Mouse (Mus musculus) liver, embryonic 11.5 days (tissue): ENCODE measurements around the gene Fstl3. TPM values are rescaled to one million over a fixed set of nuclear protein-coding genes. Genes with fewer than 3 reads are reported as not detected.

ENCODE experiments used
- ATAC-seq: fragments of 200-750 bp; cut with Nextera tagmentation; replicated peaks from 2 replicates; pipeline ENCODE4 v1.8.0; 2017; ENCODE audit warnings: moderate number of reproducible peaks, mild to moderate bottlenecking, moderate TSS enrichment, moderate library complexity; ENCODE audit not compliant: low FRiP score
- DNase-seq: peaks from one replicate; pipeline ENCODE4 v3.0.0-alpha.2; 2017; ENCODE audit warnings: low spot score
- H3K27ac ChIP-seq: fragments of 300-500 bp; sonication (generic); 2 replicates; pipeline ENCODE4 v1.5.1; 2014; ENCODE audit warnings: mild to moderate bottlenecking, low read depth, low read length, control low read depth
- H3K27me3 ChIP-seq: fragments of 300-500 bp; sonication (generic); replicated peaks from 2 replicates; pipeline ENCODE4 v1.6.1; 2014; ENCODE audit warnings: low read length, mixed read lengths; ENCODE audit not compliant: control insufficient read depth, insufficient read depth
- H3K36me3 ChIP-seq: fragments of 300-500 bp; sonication (generic); 2 replicates; pipeline ENCODE4 v1.6.1; 2014; ENCODE audit warnings: mild to moderate bottlenecking, low read length, moderate library complexity, mixed read lengths; ENCODE audit not compliant: control insufficient read depth, insufficient read depth
- H3K4me1 ChIP-seq: fragments of 300-500 bp; sonication (generic); replicated peaks from 2 replicates; pipeline ENCODE4 v1.6.1; 2014; ENCODE audit warnings: low read length, mixed read lengths; ENCODE audit not compliant: control insufficient read depth, insufficient read depth
- H3K4me2 ChIP-seq: fragments of 300-500 bp; sonication (generic); 2 replicates; pipeline ENCODE4 v1.6.1; 2014; ENCODE audit warnings: mild to moderate bottlenecking, control low read depth, moderate library complexity
- H3K4me3 ChIP-seq: fragments of 300-500 bp; sonication (generic); 2 replicates; pipeline ENCODE4 v1.5.1; 2014; ENCODE audit warnings: low read depth, low read length, control low read depth
- H3K9ac ChIP-seq: fragments of 300-500 bp; sonication (generic); 2 replicates; pipeline ENCODE4 v1.6.1; 2014; ENCODE audit warnings: low read depth, low read length, control low read depth
- H3K9me3 ChIP-seq: fragments of 300-500 bp; sonication (generic); 2 replicates; pipeline ENCODE4 v1.6.1; 2016; ENCODE audit warnings: low read length, inconsistent platforms, mixed read lengths; ENCODE audit not compliant: control insufficient read depth
- WGBS: fragments of 180-500 bp; shearing (Covaris S2); extraction: QIAGEN DNeasy Blood & Tissue Kit; methylation state at CpG from one replicate; pipeline ENCODE4 v1.1.7; 2014; 5-methylcytosine and 5-hydroxymethylcytosine counted together
- polyA plus RNA-seq: library from polyadenylated mRNA; unstranded; fragments of >200 nt; fragmentation: Nextera tagmentation; extraction: Ambion mirVana; gene quantifications from 2 replicates; pipeline ENCODE4 v1.2.1, GENCODE M21; 2014

Gene Fstl3
- polyA plus RNA-seq, 1 experiment from 2014 or later = 2.6 TPM

DNA sequence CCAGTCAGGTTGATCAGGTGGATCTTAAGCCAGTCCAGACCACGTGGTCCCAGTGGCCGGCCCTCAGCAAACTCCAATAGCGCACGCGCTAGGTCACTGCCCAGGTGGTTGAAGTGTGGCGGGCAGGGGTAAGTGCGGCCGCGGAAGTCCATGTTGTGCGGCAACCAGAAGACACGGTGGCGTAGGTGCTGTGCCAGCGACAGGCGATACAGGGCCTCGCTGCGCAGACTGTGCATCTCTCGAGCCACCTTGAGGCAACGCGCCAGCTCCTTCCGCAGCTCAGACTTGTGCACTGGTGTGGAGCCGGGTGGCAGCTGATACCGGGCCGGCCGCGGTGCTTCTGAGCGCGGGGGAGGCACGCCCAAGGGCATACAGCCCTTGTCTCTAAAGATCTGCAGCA is 37.8 kb upstream of the Fstl3 start:
- Histone ChIP-seq H3K4me2 (no peak overlapping the region), H3K27me3 (0 out of 2 replicates have a peak, but pooled peaks cover 4% of the 10 kb centered on the region), H3K4me3 (no peak overlapping the region), H3K9me3 (peaks cover 11% of the 10 kb centered on the region; the same call in 1 of the 2 replicates), H3K9ac (no peak overlapping the region), H3K36me3 (peaks cover 87% of the 10 kb centered on the region), H3K4me1 (no peaks in the 10 kb centered on the region), H3K27ac (no peak overlapping the region)
- DNase-seq (no peak), ATAC-seq (no peak)
- WGBS = 95% methylated on average over 28 of the region's 28 CpGs

- Histone ChIP-seq H3K4me1 (peaks cover 6% of the 10 kb centered on the region; the same call in 1 of the 2 replicates), H3K9me3 (peaks cover 11% of the 10 kb centered on the region; the same call in 1 of the 2 replicates), H3K9ac (no peak overlapping the region), H3K27me3 (0 out of 2 replicates have a peak, but pooled peaks cover under 1% of the 10 kb centered on the region), H3K36me3 (peaks cover 75% of the 10 kb centered on the region), H3K27ac (no peak overlapping the region), H3K4me3 (no peak overlapping the region), H3K4me2 (no peak overlapping the region)
- DNase-seq = no peak
- WGBS = 81% methylated on average over 11 of the region's 11 CpGs
- ATAC-seq = no peak
These were observed 36.2 kb upstream of the Fstl3 start for GRCm38 (mm10) chr10:79740863-79741262.

- Histone ChIP-seq H3K4me1 (peaks cover 6% of the 10 kb centered on the region), H3K27me3 (no peaks in the 10 kb centered on the region), H3K4me2 (no peak overlapping the region), H3K9me3 (peaks cover 9% of the 10 kb centered on the region; the same call in 1 of the 2 replicates), H3K4me3 (no peak overlapping the region), H3K9ac (no peak overlapping the region), H3K27ac (no peak overlapping the region), H3K36me3 (peaks cover 52% of the 10 kb centered on the region)
- DNase-seq (no peak), ATAC-seq (no peak)
- 93% methylated on average over 11 of the region's 11 CpGs for WGBS
These were observed 33.9 kb upstream of the Fstl3 start for GRCm38 (mm10) chr10:79743161-79743560.

GRCm38 (mm10) chr10:79743650-79744365 is 33.3 kb upstream of the Fstl3 start:
- no peak overlapping the region for H3K27ac ChIP-seq
- 95% methylated on average over 15 of the region's 15 CpGs for WGBS
- H3K4me1 ChIP-seq = peaks cover 6% of the 10 kb centered on the region
- H3K36me3 ChIP-seq = peaks cover 46% of the 10 kb centered on the region
- no peak for DNase-seq
- H3K27me3 ChIP-seq = no peaks in the 10 kb centered on the region
- H3K4me2 ChIP-seq = no peak overlapping the region
- H3K9me3 ChIP-seq = peaks cover 6% of the 10 kb centered on the region; the same call in 1 of the 2 replicates
- no peak overlapping the region for H3K4me3 ChIP-seq
- no peak for ATAC-seq
- no peak overlapping the region for H3K9ac ChIP-seq

- Histone ChIP-seq H3K36me3 (peaks cover 30% of the 10 kb centered on the region), H3K9ac (no peak overlapping the region; the same call in 1 of the 2 replicates), H3K27me3 (no peaks in the 10 kb centered on the region), H3K9me3 (no peaks in the 10 kb centered on the region), H3K4me1 (peaks cover 9% of the 10 kb centered on the region), H3K4me2 (peak overlapping the region; percentile 65), H3K27ac (no peak overlapping the region), H3K4me3 (peak overlapping the region; percentile 68)
- DNase-seq = no peak
- ATAC-seq = no peak
- WGBS = 90% methylated on average over 3 of the region's 3 CpGs
These were observed 31.7 kb upstream of the Fstl3 start for GRCm38 (mm10) chr10:79745411-79745810.

GRCm38 (mm10) chr10:79745898-79746773 is 30.9 kb upstream of the Fstl3 start, which contains the start of gene Polrmt:
Gene Polrmt (minus strand): TSS chr10:79746581.
- 3% methylated on average over 38 of the region's 38 CpGs for WGBS
- DNase-seq = peak; percentile 93

GRCm38 (mm10) chr10:79746774-79747151 is 30.3 kb upstream of the Fstl3 start:
- WGBS = 24% methylated on average over 6 of the region's 6 CpGs
- H3K27ac ChIP-seq = peak overlapping the region; percentile 54; the same call in 1 of the 2 replicates
- H3K36me3 ChIP-seq = peaks cover 17% of the 10 kb centered on the region
- H3K4me3 ChIP-seq = peak overlapping the region; percentile 20; the same call in 1 of the 2 replicates
- ATAC-seq = peak; percentile 71
- H3K27me3 ChIP-seq = no peaks in the 10 kb centered on the region
- DNase-seq = no peak
- H3K9ac ChIP-seq = peak overlapping the region; percentile 17; the same call in 1 of the 2 replicates
- H3K9me3 ChIP-seq = no peaks in the 10 kb centered on the region
- H3K4me2 ChIP-seq = peak overlapping the region; percentile 65
- peaks cover 9% of the 10 kb centered on the region for H3K4me1 ChIP-seq

More at GRCm38 (mm10) chr10:79745898-79746773, 30.9 kb upstream of the Fstl3 start, which contains the start of gene Polrmt:
- Histone ChIP-seq H3K9me3 (no peaks in the 10 kb centered on the region), H3K9ac (peak within 1 kb of the TSS; percentile 62), H3K27ac (peak within 1 kb of the TSS; percentile 54; the same call in 1 of the 2 replicates), H3K36me3 (peaks cover 23% of the 10 kb centered on the region), H3K4me3 (peak within 1 kb of the TSS; percentile 68), H3K4me1 (peaks cover 9% of the 10 kb centered on the region), H3K27me3 (no peaks in the 10 kb centered on the region), H3K4me2 (peak within 1 kb of the TSS; percentile 65)
- peak; percentile 95 for ATAC-seq

GRCm38 (mm10) chr10:79748496-79748895 is 28.6 kb upstream of the Fstl3 start:
- 77% methylated on average over 6 of the region's 6 CpGs for WGBS
- DNase-seq (no peak), ATAC-seq (no peak)
- H3K9me3 ChIP-seq = no peaks in the 10 kb centered on the region
- H3K4me3 ChIP-seq = no peak overlapping the region
- H3K4me1 ChIP-seq = peaks cover 9% of the 10 kb centered on the region
- H3K4me2 ChIP-seq = no peak overlapping the region
- no peaks in the 10 kb centered on the region for H3K27me3 ChIP-seq
- no peak overlapping the region for H3K27ac ChIP-seq
- H3K9ac ChIP-seq = no peak overlapping the region
- H3K36me3 ChIP-seq = peaks cover 4% of the 10 kb centered on the region; the same call in 1 of the 2 replicates
